Mouse (Mus musculus): ENCODE measurements around the gene Il10rb.

Il10rb gene

DNA sequence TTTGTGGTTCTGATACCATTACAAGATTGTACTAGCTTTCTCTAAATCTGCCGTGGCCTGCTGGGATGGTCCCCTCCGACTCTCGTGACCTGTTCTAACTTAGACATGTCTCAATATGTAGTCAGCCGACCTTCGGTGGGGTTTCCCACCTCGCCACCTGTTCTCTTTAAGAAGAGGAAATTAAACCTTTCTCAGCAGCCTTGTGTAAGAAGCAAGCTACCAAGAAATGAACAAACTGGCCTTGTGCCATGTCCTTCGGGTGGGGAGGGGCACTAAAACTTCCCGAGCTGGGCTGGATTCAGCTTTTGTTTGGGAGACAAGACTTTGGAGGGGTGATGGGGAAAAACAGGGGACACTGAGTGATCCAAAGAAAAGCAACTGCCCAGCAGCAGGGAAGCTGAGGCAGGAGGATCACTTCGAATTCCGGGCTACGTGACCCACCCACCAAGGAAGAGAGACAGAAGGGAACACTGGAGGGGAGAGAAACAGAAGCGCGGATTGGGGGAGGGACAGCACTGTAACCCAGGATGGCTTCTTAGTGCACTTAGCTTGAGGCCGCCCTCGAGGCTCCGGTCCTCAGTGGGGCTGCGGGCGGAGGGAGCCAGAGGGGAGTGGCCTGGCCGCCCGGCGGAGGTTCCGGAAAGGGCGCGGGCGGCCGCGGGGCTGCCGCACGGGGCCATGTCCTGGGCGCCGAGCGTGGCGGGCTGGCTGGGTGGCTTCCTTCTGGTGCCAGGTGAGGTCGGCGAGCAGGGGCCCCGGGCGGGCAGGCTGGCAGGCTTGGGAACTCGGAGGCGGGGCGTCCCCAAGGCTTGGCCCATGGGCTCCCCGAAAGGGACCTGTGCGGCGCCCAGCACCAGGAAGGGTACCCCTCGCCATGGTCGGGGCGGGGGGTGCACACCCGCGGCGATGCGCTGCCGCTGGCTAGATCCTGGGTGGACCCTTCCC is at the start of gene Il10rb:
TSS of gene Il10rb (plus strand) at position 525 of the 945 bp plus-strand sequence.
- peak; percentile 65 for DNase-seq (ENCODE audit: extremely low spot score, low spot score)

DNA sequence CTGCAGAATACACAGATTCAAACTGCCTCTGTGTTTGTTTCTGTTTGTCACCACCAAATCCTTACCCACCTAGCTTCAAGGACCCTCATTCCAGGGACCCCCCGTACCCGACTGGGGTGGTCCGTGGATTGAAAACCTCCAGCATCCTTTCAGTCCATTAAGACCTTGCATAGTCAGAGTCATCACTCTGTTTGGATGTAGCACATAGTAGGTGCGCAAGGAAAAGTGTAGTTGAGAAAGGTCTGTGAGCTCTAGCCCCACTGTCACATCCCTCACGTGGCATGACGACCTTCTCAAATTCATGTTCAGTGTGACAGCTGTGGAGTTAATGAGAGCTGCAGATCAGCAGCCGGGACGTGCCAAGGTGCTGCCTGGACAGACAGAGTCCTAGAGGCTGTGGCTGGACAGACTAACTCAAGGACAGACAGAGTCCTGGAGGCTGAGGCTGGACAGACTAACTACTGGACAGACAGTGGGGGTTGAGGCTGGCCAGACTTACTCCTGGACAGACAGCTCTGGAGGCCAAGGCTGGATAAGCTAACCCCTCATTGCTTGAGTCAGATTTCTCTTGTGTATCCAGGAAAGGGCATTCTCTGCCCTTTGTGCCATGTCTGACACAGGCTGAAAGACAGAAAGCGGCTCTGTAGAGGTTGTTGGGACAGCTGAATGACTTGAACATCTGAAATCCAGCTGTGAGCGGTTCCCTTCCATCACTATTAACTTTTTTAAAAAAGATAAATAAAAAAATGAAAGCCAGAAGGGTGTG is 49.0 kb upstream of the Il10rb start:
- DNase-seq (ENCODE audit: extremely low spot score, low spot score): no peak

DNA sequence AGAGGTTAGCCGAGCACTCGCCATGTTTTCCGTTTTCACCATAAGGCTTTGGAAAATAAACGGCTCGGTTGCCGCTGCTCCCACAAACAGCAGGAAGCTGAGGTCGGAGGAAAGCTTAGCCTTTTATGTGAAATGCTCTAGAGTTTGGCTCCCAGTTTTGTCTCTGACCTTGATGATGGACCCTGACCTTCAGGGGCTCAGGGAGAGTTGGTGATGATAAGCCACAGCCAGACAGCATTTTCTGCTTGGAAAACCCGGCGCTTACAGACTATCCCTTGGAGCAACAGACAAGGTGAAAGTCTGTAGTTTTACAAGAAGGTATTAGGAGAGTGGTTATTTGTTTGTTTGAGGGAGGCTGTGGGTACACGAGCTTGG is 48.5 kb upstream of the Il10rb start:
- no peak for DNase-seq (ENCODE audit: extremely low spot score, low spot score)

DNA sequence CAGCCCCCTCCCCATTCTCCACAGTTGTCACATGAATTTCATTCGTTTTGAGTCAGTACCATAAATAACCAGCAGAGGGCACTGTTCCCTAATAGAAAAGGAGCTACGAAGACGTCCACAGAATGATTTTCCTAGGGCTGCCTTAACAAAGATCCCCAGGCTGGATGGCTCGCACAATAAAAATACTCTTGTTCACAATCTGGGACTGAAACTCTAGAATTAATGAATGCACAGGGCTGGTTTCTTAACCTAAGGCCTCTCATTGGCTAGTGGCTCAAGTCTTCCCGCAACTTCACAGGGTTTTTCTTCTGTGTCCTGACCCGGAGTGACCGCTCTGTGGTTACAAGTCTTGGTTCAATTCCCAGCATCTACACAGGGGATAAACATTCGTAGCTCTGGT is 47.4 kb upstream of the Il10rb start:
- peak; percentile 42 for DNase-seq (ENCODE audit: extremely low spot score, low spot score)

DNA sequence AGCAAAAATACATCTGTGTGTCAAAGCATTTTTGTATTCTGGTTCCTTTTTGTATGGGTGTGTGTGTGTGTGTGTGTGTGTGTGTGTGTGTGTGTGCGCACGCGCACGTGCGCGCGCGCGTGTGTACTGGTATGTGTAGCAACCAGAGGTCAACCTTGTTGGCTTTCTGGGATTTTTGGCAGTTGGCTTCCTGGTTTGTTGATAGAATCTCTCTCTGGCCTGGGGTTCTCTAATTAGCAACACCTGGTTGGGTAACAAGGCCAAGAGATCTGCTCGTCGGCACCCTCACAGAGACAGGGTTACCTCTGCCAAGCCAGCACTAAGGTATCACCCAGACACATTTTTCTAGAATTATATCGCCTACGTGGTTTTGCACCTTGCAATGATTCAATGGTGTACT is 46.4 kb upstream of the Il10rb start:
- no peak for DNase-seq (ENCODE audit: extremely low spot score, low spot score)

DNA sequence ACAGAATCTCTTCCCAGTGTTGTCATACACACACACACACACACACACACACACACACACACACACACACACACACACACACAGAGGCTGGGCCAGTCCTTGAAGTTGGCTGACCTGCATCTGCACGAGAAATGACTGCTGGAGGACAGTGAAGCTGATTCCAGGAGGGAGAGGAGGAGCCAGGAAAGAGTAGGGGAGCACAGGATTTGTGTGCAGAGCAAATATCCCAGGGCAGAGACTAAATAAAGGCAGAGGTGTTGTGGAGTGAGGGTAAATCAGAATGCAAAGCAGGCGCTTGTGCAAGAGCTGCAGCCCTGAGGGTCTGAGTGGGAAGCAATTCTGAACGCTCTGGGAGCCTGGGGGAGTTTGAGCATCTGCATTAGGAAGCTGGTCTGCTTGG is 45.8 kb upstream of the Il10rb start:
- DNase-seq (ENCODE audit: extremely low spot score, low spot score): no peak

DNA sequence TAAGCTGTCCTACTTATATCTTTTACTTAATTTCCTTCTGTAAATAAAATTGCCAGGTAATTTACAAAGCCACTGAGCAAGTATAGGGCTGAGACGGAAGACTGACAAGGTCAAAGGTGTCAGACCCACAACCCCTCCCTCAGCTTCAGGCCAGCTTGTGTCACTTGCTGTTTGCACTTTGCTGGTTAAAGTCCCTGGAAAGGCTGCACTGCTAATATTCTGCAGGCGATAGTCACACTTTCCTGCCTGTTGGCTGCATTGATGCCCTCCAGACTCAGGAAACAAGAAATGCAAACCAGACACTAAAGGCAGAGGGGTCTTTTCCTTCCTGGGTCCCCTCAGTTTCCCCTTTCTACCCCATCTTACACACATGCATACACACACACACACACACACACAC is 44.0 kb upstream of the Il10rb start:
- DNase-seq (ENCODE audit: extremely low spot score, low spot score): no peak

DNA sequence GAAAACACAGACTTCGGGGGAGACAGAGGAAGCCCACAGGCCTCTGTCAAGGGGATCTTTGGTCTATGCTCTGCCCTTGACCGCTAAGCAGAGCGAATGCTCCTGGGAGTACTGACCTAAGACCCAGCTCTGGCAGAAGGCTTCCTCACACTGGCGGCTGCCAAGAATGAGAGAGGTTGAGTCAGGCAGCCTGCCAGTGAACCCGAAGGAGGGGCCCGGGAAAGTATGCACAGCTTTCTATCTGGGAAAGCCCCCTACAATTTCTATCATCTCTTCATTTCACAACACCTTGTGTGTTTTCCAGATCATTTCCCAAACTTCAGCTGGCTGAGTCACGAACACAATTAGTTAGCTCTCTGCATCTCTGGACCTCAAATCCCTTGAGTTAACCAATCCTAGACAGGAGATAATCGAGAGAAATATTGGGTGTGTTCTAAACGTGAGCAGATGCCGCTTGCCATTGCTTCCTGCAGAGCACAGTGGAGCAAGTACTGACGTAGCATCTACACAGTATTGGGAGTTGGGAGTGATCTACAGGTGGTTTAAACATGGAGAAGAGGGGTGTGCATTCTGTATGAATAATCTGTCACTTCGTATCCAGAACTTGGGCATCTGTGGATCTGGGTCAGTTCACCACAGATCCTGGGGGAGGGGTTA is 43.2 kb upstream of the Il10rb start:
- DNase-seq (ENCODE audit: extremely low spot score, low spot score): no peak

DNA sequence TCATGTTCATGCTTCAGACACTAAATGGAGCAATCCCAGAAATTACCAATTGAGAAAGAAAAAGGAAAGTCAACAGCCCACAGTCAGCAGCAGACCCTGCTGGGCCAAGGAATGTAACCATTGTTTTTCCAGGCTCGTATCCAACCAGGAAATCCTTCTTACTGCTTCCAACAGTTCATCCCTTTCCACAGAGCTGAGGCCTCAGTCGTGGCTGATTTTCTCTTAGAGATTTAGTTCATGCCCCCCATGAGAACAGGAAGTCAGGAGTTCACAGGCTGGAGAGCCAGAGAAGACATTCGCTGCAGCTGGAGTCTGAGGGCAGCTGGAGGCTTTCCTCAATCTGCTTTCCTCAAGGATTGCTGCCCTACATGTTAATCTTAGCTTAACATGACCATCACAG is 42.5 kb upstream of the Il10rb start:
- no peak for DNase-seq (ENCODE audit: extremely low spot score, low spot score)

DNA sequence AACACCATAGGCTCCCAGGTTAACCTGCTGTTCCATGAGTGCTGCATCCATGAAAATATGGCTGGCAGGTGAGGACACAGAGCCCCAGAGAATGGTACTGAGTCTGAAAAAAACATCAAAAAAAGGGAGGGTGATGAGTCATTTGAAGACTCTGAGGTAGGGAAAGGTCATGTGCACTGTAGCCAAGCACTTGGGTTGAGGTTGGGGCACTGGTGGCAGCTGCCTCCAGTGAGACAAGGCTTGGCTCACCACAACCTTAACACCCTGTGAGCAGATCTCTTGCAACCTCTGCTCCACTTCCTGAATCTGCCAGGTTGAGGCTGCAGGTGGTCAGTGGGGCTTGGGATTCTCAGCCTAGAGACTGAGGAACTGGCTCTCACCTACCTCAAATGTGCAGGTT is 39.4 kb upstream of the Il10rb start:
- no peak for DNase-seq (ENCODE audit: extremely low spot score, low spot score)

DNA sequence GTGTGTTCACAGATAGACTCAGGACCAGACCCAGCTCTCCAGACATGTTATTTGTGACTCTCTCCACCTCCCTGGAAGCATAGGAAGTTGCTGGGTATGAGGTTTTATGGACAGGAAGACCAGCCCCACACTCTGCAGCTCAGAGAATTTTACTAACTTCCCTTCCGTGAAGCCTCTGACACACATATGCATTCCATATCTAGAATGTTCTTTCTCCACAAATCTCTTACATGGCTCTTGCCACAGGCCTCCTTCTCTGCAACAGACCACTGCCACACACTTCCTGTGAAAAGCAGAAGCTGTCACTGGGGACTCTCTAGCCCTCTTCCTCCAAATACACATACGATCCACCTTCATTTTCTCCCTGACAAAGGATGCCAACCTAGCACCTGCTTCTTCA is 38.9 kb upstream of the Il10rb start:
- DNase-seq (ENCODE audit: extremely low spot score, low spot score): no peak

DNA sequence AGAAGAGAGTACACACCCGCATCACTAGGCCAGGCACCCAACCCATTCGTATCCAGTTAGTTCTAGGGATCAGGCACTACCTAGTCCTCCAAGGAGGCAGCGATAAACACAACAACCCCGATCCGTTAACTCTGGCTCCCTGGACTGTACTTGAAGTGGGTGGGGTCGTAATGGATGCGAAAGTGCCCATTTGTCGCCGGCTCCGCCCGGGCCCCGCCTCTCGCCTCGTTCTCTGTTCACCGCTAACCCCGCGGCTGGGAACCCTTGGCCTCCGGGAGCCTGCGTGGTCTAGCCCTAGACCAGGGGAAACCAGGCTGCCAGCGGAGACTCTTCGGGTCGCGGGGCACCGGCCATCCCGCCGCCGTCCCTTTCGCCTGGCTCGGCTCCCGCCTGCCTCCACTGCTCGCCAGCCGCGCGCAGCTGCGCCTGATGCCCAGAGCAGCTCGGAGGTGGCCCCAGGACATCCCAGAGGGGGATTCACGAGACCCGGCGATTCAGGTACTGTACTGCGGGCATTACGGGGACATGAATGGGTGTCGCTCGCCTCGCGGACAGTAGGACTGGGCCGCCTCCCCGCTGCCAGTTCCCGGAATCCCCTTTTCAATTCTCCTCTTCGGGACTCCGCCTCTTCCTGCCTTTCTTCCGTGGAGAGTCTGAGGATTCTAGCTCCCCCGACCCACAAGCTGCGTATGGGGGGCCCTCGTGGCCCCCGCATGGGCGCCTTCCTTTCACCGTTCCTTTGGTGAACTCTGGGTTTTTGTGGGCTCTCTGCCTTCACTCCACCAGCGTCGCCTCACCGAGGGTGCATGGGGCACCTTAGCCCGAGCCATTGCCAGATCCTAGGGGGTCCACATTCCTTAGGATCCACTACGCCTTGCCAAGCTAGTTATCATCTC is 33.1 kb upstream of the Il10rb start, which contains the start of gene Ifnar2:
TSS of gene Ifnar2 (plus strand) at position 207 of the 896 bp plus-strand sequence.
- DNase-seq (ENCODE audit: extremely low spot score, low spot score): peak; percentile 80

DNA sequence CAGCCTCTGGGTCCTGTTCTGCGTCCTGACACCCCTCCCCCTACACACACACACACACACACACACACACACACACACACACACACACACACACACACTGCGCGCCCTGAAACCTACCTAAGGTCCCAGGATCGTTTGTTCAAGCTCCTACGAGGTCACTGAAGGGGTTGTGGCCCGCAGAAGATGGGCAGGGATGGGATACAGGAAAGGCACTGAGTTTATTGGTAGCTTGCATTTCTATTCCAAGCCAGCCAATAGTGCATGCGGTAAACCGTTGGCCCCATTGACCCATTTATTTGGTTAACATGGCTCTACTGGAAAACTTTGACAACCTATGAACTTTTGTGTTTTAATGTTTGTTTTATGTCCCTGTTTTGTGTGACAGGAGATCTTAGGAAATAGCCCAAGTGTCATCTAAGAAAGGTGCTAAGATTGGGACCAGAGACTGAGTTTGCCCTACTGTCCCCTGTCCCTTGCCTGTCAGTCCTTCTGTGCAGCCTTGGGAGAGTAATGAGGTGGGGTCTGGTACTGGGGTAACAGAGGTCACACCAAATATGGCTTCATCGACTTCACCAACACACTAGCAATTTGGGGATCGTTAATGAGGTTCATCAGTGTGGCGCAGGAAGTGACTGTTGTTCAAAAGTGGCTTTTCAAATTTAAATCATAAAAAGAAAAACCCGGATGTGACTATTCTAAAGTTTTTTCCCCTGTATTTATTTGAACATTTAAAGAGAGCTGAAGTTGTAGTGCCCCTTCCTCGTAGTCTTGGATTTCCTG is 32.3 kb upstream of the Il10rb start:
- peak; percentile 37 for DNase-seq (ENCODE audit: extremely low spot score, low spot score)

DNA sequence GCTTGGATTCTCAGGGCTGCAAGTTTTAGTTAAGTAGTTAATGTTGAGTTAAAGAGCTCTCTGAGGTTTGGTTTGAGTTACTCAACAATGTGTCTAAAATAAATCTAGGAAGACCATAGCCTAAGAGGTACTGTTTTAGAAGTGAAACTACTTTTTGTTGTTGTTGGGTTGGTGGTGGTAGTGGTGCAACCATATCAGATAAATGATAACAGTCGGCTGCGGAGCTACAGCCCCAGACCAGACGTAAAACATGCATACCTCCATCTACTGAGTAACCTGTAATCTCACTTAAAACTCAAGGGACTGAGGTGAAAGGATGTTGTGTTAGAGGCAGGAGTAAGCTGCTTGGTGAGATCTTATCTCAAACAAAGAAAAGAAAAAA is 31.7 kb upstream of the Il10rb start:
- no peak for DNase-seq (ENCODE audit: extremely low spot score, low spot score)

DNA sequence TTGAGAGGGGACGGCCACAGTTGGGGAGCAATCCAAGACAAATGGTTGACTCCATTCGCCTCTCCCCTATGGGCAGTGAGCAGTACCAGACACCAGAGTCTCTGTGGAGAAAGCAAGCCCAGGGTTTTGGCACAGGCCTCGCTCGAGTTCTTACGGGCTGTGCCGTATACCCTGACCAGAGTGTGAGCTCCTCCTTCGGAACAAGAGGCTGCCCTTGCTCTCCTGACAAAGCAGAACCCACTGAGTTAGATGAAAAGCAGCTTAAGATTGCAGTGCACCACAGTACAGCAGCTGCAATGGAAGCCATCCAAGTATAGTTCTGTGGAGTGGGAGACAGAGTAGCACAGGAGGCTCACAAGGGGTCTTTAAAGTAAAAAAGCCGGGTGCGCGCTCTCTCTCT is 29.3 kb upstream of the Il10rb start:
- no peak for DNase-seq (ENCODE audit: extremely low spot score, low spot score)

DNA sequence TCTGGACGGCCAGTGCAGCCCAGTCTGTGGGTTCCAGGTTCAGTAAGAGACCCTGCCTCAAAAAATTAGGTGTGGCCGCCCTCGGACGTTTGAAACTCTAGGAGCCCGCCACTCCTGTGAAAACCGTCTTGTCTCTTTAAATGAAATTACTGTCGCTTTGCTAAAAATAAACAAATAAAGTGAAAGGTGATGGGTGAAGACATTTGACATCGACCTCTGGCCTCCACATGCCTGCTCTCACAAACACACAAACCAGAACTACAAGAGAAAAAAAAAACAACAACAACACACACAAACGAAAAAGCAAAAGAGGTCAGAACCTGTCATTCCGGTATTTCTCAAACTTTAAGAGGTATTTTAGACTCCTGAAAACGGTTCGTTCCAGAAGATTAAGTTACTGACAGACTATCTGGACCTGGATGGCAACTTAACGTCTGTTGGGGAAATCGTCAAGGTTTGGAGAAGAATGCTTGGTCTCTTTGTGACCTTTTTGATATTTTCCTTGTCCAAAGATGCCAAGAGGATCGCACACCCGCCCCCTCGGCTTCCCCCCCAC is 27.5 kb upstream of the Il10rb start:
- DNase-seq (ENCODE audit: extremely low spot score, low spot score): no peak

DNA sequence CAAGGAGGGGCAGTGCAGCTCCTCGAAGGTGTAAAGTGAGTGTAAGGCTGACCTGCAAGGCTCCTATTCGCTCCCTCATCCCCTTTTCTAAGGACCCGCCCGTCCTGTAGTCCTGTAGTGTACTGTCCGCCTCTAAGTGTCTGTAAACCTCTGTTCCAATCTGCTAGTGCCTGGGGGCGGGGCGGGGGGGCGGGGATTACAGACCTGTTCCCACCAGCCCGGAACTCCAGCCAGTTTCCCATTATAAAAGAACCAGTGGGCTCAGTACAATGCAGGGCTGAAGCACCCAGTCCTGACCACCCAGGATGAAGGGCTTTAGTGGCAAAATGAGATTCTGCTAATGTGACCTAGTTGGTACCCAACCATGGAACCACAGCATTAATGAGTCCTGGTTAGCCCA is 27.0 kb upstream of the Il10rb start:
- no peak for DNase-seq (ENCODE audit: extremely low spot score, low spot score)

DNA sequence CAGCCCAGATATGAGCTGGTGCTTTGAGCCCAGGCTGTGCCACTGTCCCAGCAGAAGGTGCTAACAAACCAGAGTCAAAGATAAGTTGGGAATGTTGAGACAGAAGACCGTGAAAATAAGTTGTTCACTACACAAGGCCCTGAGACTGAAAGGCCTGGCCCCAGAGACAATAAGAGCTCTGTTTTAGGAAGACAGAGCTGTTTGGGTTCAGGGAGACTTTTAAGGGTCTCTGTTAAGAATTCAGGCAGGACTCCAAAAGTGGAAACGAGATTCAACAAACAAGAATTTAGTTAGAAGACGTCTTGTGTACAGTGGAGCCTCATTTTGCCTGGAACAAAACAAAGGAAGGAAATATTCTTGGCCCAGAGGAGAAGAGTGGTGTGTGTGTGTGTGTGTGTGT is 26.6 kb upstream of the Il10rb start:
- DNase-seq (ENCODE audit: extremely low spot score, low spot score): no peak

DNA sequence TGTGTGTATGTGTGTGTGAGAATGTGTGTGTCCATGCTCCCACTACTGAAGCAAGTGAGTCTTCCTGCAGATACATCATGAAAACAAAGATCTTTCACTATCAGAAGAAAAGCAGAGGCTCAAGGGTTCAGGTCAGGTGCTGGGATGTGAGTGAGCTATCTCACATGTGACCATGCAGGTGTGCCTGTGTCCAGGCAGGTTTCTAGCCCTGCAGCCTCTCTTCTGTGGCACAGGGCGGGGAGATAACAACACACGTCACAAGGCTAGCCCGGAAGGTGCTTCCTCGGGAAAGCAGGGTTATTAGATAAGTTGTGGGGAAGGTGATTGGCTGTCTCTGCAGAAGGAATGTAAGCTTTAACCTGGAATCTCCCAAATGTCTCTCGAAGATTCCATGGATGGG is 25.8 kb upstream of the Il10rb start:
- DNase-seq (ENCODE audit: extremely low spot score, low spot score): no peak

DNA sequence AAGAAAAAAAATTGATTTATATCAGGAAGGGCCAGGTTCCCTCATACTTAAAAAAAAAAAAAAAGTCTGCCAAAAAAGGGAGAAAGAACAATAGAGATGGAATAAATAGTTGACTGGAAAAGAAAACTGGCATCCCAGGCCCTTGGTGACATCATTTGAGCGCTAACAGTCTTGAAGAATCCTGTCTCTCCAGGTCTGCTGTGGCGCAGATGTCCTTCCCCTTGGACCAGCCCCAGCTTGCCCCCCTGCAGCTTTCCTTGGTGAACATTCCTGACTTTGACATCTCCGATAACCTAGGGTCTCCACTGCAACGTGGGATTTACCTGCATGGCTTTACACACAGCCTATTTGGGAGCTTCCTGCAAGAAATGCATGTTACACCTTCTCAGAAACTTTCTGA is 24.4 kb upstream of the Il10rb start:
- no peak for DNase-seq (ENCODE audit: extremely low spot score, low spot score)
